Mouse (Mus musculus): ENCODE measurements around the gene Anxa2.
A peak's percentile ranks its signal among the peaks of the same experiment; 100 is the strongest.

Gene Anxa2

DNA sequence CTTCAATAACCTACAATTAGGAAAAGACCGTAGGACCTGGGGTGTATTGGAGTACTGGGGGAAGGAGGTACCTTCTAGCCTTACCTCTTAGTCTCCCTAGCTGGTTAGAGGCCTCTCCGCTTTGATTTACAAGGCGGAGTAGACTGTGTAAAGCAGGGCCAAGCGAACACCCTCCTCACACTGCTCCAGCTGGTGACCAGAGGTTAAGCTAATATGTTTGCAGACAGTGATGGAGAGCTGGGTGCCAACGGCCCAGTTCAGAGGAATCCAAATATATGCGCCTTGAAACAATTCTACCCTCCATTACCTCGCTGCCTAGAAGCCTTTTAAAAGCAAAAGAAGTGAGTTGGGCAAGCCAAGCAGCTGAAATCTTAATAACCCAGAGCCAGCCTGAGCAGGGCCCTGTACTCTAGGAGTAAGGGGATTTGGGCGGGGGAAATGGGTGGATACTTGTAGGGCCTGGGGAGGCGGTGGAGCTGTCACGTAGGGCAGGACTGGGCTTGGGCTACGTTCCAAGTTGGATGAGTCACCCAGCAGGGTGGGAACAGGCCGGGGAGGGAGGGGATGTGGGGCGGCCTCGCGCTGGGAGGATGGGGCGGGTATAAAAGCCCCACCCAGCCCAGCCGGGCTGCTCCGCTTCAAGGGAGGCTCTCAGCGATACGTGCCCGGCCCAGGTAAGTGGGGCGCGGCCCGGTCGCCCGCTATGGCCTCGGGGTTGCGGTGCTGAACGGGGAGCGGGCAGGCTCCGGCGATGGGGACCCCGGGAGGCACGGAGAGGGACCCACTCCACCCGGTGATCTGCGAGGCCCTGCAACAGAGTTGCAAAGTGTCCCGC, at the start of gene Anxa2:
TSS of gene Anxa2 (plus strand) at position 555 of the 835 bp plus-strand sequence.
- DNase-seq (ENCODE audit: low spot score), result peak; percentile 34

DNA sequence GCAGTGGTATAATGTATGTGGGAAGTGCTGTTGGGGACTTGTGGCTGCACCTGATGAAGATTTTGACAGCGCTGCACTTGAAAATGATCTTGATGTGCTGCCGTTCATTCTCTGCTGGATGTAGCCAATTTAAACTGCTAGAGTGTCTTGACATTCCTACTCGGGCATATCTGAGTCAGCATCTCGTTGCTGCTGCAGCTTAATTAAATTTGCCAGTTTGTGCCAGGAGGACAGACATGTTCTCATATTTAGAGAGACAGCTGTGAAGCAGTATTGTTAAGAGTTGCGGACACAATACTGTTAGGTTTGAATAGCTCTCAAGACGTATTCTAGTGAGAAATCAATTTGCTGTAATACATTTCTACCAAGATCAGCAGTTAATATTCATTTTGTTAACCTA, 48.7 kb upstream of the Anxa2 start:
- DNase-seq (ENCODE audit: low spot score), result no peak

DNA sequence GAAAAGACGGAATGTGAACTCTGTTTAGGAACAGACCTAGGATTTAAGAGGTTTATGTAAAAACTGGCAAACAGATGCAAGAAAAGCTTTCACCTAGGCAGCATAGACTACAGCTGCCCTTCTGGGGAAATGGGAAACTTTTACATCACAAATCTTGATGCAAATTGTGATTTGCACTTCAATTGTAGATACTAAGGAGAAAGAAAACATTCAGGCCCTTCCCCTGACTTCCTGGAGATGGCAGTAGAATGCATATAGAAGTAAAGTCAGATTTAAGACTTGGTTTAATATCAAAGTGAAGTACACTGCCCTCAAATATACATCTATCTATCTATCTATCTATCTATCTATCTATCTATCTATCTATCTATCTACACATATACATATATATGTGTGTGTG, 33.9 kb upstream of the Anxa2 start:
- DNase-seq (ENCODE audit: low spot score), result no peak

DNA sequence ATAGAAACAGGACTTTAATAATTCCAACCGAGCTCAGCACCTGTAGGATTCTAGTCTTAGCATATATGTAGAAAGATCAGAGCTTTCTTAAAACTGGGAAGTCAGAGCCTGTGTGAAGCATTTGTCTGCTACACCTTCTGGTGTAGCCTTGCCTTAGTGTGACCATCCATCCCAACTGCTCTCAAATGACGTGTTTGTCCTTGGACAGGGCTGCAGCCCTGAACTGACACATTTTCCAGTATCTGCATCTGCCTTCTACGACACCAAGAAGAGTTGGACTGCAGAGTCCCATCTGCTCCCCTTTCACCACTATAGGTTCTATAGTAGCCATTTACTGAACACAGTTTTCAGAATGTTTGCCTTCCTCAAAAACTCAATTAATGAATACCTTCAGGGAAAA, 22.9 kb upstream of the Anxa2 start:
- no peak for DNase-seq (ENCODE audit: low spot score)

DNA sequence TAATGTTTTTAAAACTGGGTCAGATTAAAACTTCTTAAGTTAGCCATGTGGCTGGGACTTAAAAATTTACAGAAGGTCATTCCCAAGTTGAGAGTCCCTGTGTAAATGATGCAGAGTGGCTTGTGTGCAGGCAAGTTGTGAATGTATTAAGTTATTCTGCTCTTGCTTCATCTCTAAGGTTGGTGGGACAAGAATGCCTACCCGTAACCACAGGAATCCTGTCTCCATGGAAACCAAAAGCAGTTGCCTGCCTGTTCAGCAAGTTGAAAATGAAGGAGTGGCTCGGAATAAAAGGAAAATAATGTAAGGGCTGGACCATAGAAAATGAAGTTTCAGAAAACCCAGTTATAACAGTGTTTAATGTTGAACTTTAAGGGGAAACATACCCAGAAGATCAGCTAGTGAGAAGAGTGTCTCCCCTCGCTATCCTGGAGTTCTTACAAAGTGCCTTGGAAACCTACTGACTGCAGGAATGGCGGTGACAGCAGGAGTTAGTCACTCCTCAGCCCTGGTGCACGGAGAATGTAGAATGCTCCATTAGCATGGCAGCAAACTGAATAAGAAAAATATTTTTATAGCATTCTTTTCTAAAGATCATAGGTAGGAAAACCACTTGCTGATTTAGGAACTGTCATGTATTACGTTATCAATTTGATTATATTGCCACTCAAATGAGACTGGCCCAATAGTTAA, 21.4 kb upstream of the Anxa2 start:
- DNase-seq (ENCODE audit: low spot score), result no peak

DNA sequence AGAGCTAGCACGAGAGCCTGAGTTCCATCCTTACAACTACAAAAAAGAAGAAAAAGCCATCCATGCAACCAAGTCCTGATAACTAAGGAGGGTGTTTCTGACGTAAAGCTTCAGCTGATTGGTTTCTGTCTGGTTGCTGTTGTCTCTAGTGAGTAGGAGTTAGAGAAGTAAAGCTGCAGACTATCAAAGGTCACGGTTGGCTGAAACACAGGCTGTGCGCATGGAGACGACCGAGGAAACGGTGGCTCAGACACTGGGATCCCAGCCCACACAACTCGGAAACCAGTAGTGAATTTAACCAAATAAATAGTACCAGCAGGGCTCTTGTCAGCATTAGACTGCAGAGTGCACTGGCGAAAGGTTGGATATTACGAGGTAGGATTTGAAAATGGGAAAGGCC, 18.2 kb upstream of the Anxa2 start:
- no peak for DNase-seq (ENCODE audit: low spot score)

DNA sequence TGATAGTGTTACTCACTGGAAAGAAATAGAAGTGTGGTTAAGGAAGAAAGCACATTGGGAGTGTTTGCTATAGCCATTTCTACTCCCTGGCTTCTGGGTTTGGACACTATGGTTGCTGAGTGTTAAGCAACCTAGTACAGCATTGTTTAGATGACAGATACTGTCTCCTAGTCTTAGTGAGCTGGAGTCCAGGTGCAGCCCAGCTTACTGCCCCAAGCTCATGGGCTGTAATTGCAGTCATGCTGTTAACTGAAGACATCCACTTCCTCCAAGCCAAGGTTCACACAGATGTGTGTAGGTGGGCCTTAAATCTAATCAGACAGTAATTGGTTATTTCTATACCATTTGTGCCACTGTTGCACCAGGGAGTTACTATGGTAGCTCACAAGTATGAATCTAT, 17.8 kb upstream of the Anxa2 start:
- DNase-seq (ENCODE audit: low spot score), result no peak

DNA sequence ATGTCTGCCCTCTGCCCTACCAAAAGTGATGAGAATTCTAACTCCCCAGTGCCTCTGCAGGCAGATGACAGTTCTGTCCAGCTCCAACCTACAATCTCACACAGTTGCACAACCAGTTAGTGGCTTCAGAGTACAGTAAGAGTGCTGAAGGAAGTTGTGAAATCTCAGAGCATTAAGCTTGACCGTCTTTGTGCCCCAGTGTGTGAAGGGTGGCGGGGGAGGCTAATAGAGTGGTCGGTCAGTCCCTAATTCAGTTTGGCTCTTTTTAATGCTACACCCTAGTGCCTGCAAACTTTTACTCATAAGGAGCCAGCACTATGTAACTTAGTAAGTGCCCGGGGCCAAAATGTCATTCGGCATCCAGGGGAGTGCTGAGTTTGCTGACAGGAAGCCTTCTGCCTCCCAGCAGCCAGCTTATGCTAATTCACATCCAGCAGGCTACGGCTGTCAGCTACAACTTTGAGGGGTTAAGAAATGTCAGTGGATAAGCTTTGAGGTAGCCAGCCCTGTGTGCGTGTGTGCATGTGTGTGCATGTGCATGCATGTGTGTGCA, 13.5 kb upstream of the Anxa2 start:
- no peak for DNase-seq (ENCODE audit: low spot score)

DNA sequence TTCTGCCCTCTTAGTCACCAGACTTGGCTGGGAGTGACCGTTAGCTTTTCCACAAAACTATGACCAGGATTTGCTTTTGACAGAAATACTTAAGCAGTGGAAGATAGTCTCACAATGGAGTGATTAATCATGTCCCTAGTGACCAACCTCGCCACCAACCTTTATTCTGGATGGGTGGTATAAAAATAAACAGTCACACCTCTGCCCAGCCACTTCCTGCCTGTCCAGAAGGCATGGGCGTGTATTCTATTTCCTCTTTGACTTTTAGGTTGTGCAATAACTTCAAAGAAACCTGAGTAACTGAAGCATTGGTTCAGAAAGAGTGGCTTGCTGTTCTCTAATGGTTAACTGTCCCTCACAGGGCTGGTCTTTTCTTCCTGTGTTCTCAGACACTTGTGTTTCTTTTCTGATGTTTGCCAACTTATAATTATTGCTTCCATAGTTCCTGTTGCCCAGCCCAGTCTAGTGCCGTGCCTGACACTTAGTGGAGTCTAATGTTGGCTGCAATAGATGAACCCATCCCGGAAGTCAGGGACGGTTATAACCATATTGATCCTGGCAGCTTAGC, 10.9 kb upstream of the Anxa2 start:
- DNase-seq (ENCODE audit: low spot score), result no peak

DNA sequence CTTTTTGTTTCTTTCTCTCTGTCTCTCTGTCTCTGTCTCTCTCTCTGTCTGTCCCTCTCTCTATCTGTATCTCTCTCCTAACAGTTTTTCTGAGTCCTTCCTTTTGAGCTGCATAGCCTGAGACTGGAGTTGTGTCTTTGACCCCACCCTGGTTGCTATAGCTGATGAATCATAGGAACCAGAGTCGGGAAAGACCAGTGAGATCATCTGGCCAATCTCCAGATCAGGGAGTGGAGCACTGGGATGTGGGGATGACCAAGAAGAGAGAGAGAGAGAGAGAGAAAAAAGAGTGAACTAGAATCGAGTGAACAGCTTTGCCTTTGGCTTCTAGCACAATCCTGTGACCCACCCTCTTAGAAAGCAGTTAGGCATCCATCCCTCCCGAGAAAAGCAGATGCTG, 10.2 kb upstream of the Anxa2 start:
- no peak for DNase-seq (ENCODE audit: low spot score)

DNA sequence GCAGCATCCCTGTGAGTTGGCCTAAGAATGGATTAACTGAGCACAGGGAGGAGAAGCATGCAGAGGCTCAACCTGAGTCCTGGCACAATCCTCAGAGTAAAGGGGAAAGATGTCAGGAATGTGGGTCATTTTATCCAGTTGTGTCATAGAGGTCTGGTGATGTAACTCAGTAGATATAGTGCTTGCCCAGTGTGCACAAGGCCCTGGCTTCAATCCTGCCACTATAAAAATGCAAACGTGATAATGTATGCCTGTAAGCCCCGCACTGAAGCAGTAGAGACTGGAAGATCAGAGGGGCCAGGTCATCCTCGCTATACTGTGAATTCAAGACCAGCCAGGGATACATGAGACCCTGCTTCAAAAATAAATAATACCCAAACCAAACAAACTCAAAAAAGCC, 4.6 kb upstream of the Anxa2 start:
- DNase-seq (ENCODE audit: low spot score), result no peak

DNA sequence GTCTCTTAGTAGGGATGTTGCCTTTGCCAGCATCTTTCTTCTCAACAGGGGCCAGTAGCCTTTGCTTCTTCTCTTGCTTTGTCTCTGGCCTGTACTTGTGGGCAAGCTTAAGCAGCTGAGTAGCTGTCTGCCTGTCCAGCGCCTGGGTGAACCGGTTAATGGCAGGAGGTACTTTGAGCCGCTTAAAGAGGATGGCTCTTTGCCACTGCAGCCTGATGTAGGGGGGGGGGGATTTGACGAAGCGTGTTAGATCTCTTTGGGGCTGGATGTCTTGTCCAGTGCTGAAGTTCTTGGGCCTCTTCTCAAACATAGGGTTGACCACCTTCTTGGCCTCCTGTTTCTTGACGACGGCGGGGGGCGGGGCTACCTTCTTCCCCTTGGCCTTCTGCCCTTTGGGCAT, 2.8 kb upstream of the Anxa2 start:
- DNase-seq (ENCODE audit: low spot score), result no peak

DNA sequence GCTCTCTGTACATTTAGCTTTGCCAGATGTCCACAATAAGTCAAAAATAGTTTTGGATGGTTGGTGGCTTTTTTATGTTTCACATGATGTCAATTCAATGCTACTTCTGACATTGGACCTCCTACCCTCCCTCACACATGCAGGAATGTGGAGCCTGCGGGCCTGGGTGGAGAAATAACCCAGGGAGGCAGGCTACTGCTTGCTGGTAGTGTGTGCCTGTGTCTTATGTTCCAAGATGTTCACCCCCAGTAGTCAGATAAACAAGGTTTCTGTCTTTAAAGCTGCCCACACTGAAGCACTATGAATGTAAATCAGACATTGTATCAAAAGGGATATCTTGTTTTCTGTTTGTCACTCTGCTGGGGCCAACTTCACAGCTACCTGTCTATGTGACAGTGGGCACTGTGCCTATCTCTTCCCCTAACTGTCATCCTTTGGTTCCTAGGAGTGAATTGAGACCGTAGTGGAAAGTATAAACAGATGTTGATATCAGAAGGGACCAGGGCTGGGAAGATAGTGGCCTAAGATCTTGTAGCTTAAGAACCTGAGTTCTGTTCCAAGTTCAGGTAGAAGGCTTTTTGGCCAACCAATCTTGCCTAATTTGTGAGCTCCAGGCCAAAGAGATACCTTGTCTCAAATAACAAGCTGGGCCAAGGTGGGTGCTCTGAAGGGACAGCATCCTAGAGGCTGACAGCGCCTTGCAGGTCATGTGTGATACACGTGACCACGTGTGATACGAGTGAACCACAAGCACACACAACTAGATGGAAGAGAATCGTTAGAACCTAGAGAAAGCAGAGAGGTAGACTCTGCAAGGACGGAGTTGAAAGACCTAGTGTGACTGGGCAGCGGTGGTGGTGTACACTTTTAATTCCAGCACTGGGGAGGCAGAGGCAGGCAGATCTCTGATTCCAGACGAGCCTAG, 1.3 kb upstream of the Anxa2 start:
- DNase-seq (ENCODE audit: low spot score), result no peak

DNA sequence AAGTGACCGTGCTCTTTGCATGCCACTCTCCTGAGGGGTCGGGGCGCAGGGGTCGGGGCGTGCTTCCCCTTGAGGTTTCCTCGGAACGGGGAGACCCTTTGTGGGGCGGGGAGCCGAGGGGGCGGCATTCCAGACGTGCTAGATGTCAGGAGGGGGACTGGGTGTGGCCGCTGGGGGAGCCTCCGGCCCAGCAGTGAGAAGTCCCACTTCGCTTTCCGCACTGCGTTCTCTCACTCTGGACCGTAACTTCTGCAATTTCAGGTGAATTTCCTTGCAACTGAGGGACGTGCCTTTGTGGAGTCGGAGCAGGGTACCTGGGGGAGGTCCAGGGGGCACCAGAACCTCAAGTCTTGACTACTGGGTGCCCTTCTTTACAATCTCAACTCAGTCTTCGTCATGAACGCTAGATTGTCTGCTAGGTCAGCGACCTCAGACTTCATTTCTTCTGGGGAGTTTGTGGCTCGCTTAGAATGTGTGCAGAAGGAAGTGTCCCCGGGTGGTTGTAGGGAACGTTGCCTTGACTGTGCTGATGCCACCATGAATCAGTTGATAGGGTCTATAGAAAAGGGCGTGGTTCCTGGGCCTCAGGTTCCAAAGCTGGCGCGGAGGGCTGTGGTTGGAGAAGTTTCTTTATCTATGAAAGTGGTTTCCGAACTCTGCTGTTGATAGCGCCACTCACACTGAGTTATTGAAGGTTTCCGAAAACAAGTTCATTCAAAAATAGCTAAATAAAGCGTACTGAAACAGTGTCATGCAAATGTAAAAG, 664 bp downstream of the Anxa2 start:
- peak; percentile 20 for DNase-seq (ENCODE audit: low spot score)

DNA sequence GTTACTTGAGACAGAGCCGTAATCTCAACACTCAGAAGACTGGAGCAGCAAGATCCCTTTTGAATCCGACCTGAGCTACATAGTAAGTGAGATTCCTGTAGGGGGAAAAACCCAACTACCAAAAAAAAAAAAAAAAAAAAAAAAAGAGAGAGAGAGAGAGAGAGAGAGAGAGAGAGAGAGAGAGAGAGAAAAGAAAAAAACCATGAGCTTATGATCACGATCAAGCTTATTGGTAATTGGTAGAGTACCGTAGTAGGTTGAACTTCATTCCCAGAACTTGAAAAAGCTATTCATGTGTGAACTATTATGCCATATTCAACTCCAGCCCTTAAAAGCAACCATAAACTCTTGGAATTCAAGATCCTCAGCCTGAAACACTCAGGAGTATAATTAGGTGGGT, 1.3 kb downstream of the Anxa2 start:
- no peak for DNase-seq (ENCODE audit: low spot score)

DNA sequence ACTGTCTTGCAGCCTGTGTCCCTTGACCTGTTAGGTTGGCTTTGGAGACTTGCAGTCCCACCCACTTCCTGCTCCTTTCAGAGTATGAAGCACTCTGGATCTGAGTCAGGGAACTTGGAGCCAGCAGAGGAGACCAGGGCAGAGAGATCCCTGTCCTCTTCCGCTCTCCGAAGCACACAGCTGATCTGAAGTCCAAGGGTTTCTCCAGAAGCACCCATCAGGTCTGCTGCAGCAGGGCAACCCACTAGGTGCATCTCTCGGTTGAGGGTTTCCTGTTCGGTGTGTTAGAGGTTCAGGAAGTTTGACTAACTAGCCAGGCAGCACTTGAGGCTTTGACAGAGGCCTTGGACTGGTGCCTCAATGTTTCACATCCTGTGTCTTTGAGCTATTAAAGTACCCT, 2.0 kb downstream of the Anxa2 start:
- no peak for DNase-seq (ENCODE audit: low spot score)

DNA sequence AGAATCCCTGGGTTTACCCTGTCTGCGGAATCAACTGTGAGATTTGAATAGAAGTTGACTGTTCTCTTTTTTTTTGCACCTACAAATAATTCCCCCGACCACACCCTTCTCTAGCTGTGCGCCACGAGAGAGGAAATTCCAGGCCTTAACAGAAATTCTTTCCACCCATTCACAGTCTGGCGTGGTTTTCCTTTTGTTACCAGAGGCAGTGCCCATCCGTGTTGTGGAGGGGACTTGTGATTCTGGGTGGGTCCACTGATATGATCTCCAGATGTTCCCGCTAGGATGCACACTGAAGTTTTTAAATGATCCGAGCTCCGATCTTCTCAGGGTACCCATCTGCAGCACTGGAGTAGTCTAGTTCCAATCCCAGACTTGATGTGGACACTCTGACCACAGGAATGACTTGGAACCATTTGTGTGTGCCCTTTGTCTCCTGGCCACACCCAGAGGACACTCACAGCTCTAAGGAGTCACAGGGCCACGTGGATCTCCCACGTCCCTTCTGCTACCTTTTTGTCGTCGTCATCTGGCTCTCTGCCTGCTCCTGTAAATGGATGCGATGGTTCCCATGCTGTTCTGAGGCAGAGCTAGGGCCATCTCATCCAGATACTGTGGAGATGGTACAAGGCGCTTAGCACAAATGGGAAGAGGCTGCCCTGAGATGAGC, 3.1 kb downstream of the Anxa2 start:
- no peak for DNase-seq (ENCODE audit: low spot score)

DNA sequence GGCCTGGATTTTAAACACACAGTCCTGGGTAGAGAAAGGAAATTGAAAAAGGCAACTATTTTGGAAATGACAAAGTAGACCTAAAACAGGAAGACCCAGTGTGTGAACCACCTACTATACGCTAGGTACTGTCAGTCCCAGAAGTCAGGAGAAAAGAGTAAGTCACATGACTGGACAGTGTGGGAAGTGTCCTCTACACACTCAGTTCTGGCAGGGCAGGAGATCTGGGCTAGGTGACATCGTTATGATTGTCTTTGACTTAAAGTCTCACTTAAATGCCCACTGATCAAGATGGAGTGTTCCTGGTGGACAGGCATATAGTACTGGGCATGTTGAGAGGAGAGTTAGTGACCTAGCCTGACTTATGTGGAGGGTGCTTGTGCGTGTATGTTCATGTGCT, 3.7 kb downstream of the Anxa2 start:
- no peak for DNase-seq (ENCODE audit: low spot score)

DNA sequence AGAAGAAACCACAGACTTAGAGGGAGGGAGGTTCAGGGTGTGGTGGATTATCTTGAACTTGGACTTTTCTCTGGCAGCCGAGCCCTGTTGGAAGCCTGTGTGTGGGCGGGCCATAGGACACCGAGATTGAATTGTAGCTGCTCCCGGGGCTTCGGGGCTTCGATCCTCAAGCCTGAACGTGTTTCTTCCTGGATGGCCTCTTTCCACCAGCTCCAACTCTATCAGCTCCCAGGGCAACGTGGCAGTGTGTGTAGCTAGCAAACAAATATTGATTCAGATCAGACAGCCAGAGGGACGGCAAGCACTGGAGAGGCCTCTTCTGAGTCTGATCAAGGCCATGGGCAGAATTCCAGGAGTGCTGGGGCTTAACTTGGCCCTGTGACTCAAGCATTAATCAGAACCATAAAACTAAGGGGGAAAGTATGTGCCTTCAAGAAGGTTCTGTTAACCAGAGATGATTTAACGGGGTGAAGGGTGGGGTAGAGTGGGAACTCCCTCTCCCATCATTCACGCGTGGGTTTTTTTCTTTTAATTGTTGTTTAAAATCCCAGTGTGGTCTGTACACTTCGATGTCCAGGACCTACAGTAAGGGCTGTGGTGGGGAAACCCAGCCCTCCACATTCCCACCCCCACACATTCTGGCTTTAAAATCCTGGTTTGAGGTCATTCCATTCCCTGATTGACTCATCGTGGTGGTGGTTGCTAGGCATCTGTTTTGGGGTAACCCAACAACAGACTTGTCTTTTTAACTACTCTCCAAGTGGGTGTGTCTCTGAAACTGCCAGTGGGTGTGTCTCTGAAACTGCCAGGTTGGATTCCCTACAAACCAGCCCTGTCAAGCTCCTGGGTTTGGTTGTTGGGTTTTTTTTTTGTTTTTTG, 4.6 kb downstream of the Anxa2 start:
- no peak for DNase-seq (ENCODE audit: low spot score)

DNA sequence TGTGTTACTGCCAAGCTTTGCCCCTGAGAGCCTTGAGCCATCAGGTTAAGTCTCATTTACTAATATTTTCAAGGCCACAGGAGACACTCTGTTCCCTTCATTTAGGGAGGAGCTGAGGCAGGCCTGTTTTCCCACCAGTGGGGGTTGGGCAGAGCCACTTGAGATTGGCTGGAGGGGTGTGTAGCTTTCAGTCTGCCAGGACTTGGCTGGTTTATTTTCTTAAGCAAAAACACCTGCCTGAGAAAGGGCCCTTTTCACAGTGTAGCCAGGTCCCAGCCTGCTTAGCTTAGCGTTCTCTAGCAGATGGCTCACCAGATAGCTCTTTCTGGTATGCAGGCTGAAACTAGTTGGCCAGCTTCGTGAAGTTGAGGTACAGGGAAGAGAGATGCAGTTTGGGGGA, 5.6 kb downstream of the Anxa2 start:
- no peak for DNase-seq (ENCODE audit: low spot score)
